Mouse (Mus musculus) adrenal gland, postnatal 10 days (tissue): ENCODE measurements around the gene Nynrin. TPM values are rescaled to one million over a fixed set of nuclear protein-coding genes. Genes with fewer than 3 reads are reported as not detected.
A peak's percentile ranks its signal among the peaks of the same experiment; 100 is the strongest.

Source experiments
- DNase-seq: peaks from one replicate; pipeline ENCODE4 v3.0.0; 2021; ENCODE audit warnings: mixed read lengths
- total RNA-seq, 2 experiments: library from RNA; stranded (reverse); gene quantifications; 2 replicates each; pipeline ENCODE4 v1.2.3; 2021

Gene Nynrin
- total RNA-seq, 2 experiments from 2014 or later = 20.7 to 24.4 TPM

GRCm38 (mm10) chr14:55840853-55841366 is 12.9 kb upstream of the Nynrin start:
- no peak for DNase-seq

GRCm38 (mm10) chr14:55842794-55843193 is 11.0 kb upstream of the Nynrin start:
- no peak for DNase-seq

GRCm38 (mm10) chr14:55845506-55846294 is 8.1 kb upstream of the Nynrin start:
- no peak for DNase-seq

GRCm38 (mm10) chr14:55850885-55851284 is 2.9 kb upstream of the Nynrin start:
- no peak for DNase-seq

- no peak for DNase-seq
Measured at GRCm38 (mm10) chr14:55852646-55853551, 911 bp upstream of the Nynrin start.

- no peak for DNase-seq
Measured at GRCm38 (mm10) chr14:55854406-55855100, 743 bp downstream of the Nynrin start.

- DNase-seq = peak; percentile 50
Measured at GRCm38 (mm10) chr14:55855101-55855561, 1.3 kb downstream of the Nynrin start.

GRCm38 (mm10) chr14:55857588-55857987 is 3.8 kb downstream of the Nynrin start:
- DNase-seq = no peak

- no peak for DNase-seq
Measured at GRCm38 (mm10) chr14:55862186-55862585, 8.4 kb downstream of the Nynrin start.

- DNase-seq = no peak
Measured at GRCm38 (mm10) chr14:55862970-55863369, 9.2 kb downstream of the Nynrin start.

- DNase-seq = peak; percentile 87
Measured at GRCm38 (mm10) chr14:55863773-55864172, 10.0 kb downstream of the Nynrin start.

- DNase-seq = peak; percentile 78
Measured at GRCm38 (mm10) chr14:55866962-55867361, 13.2 kb downstream of the Nynrin start.

GRCm38 (mm10) chr14:55868230-55869026 is 14.6 kb downstream of the Nynrin start:
- DNase-seq = no peak

GRCm38 (mm10) chr14:55869538-55869937 is 15.7 kb downstream of the Nynrin start:
- DNase-seq = no peak

GRCm38 (mm10) chr14:55872039-55872438 is 18.2 kb downstream of the Nynrin start:
- DNase-seq = no peak

- DNase-seq = no peak
Measured at GRCm38 (mm10) chr14:55872551-55872950, 18.7 kb downstream of the Nynrin start.

- no peak for DNase-seq
Measured at GRCm38 (mm10) chr14:55873242-55873713, 19.5 kb downstream of the Nynrin start.

GRCm38 (mm10) chr14:55873714-55874683 is 20.2 kb downstream of the Nynrin start:
- DNase-seq = peak; percentile 88

- DNase-seq = no peak
Measured at GRCm38 (mm10) chr14:55877469-55878315, 23.9 kb downstream of the Nynrin start.
